Mouse (Mus musculus): ENCODE measurements around the gene Pex7. TPM values are rescaled to one million over a fixed set of nuclear protein-coding genes. Genes with fewer than 3 reads are reported as not detected.

Gene Pex7
- polyA plus RNA-seq, 1 experiment from 2014 or later = 35.9 TPM

DNA sequence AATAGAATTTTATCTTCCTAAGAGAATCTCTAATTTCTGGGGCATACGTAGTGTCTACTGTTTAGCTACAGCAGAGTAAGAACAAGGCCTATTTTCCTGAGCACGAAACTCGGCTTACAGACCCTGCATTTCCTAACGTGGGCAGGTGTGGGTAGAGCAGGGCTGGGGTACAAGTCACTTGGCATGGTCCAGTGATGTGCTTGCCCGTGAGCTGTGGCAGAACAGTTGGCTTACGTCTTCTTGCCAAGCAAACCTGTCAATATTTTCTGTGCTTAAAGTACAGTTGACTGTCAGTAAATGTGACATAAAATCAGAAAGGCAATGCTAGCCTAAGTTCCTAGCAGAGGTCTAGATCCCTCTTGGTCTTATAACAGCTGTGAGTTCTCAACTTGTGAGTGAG, 39.2 kb upstream of the Pex7 start:
- no peaks in the 10 kb centered on the region for H3K36me3 ChIP-seq (ENCODE audit: control insufficient read depth, insufficient read depth, low read length)
- no peak overlapping the region for H3K27ac ChIP-seq (ENCODE audit: low read depth, low read length)
- H3K9me3 ChIP-seq (ENCODE audit: control insufficient read depth, low read length) = no peaks in the 10 kb centered on the region
- H3K27me3 ChIP-seq (replicated peaks; ENCODE audit: control insufficient read depth, insufficient read depth, low read length) = no peaks in the 10 kb centered on the region
- H3K4me3 ChIP-seq (ENCODE audit: low read length) = no peak overlapping the region
- 87% methylated on average over 6 of the region's 6 CpGs for WGBS
- H3K4me1 ChIP-seq (ENCODE audit: control insufficient read depth, insufficient read depth, low read depth, low read length) = no peaks in the 10 kb centered on the region
- ATAC-seq = no peak
- H3K4me2 ChIP-seq (ENCODE audit: low read length) = no peak overlapping the region
- H3K9ac ChIP-seq (ENCODE audit: low read depth, low read length) = no peak overlapping the region

DNA sequence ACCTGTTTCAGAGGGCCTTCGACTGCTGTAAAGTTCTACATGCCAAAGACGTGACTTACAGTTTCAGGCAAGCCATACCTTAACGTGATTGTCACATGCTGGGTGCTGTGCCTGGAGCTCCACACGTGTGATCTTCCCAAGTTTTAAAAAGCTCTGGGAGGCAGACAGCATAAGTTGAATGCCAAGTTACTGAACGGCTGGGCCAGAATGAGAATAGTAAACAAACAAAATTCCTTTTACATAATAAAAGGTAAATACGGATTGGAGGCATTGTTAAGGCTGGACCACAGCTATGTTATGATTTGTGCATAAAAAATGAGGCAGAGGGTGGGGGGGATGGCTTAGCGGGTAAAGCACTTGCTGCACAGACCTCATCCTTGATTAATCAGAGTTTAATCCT, 38.2 kb upstream of the Pex7 start:
- Histone ChIP-seq H3K4me2 (ENCODE audit: low read length) (no peak overlapping the region), H3K9me3 (ENCODE audit: control insufficient read depth, low read length) (no peaks in the 10 kb centered on the region)
- 75% methylated on average over 7 of the region's 7 CpGs for WGBS

DNA sequence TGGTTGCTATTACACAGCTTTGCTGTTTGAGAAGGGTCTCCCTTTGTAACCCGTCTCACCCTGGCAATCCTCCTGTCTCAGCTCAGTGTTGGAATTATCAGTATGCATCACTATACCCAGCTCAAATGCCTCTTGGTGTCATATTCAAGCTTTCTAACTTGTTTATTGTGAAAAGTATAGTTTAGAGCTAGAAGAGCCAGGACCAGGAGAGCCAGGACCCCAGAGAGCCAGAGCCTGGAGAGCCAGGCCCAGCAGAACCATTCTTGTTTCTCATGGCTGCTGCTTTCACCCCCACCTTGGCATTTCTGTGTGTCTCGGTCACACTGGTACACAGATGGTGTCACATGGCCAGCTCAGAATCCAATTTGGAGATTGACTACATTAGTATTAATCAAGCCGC, 35.1 kb upstream of the Pex7 start:
- Histone ChIP-seq H3K4me3 (ENCODE audit: low read length) (no peak overlapping the region), H3K9me3 (ENCODE audit: control insufficient read depth, low read length) (no peaks in the 10 kb centered on the region), H3K4me2 (ENCODE audit: low read length) (no peak overlapping the region), H3K9ac (ENCODE audit: low read depth, low read length) (no peak overlapping the region), H3K27me3 (replicated peaks; ENCODE audit: control insufficient read depth, insufficient read depth, low read length) (0 out of 2 replicates have a peak, but pooled peaks cover 2% of the 10 kb centered on the region), H3K27ac (ENCODE audit: low read depth, low read length) (no peak overlapping the region), H3K36me3 (ENCODE audit: control insufficient read depth, insufficient read depth, low read length) (no peaks in the 10 kb centered on the region), H3K4me1 (ENCODE audit: control insufficient read depth, insufficient read depth, low read depth, low read length) (no peaks in the 10 kb centered on the region)
- no peak for ATAC-seq
- WGBS = 96% methylated on average over 3 of the region's 3 CpGs

More for the DNA sequence above, 38.2 kb upstream of the Pex7 start:
- ATAC-seq = no peak
- no peak overlapping the region for H3K4me3 ChIP-seq (ENCODE audit: low read length)
- no peaks in the 10 kb centered on the region for H3K27me3 ChIP-seq (replicated peaks; ENCODE audit: control insufficient read depth, insufficient read depth, low read length)
- H3K27ac ChIP-seq (ENCODE audit: low read depth, low read length) = no peak overlapping the region
- H3K9ac ChIP-seq (ENCODE audit: low read depth, low read length) = no peak overlapping the region
- H3K4me1 ChIP-seq (ENCODE audit: control insufficient read depth, insufficient read depth, low read depth, low read length) = no peaks in the 10 kb centered on the region
- no peaks in the 10 kb centered on the region for H3K36me3 ChIP-seq (ENCODE audit: control insufficient read depth, insufficient read depth, low read length)

DNA sequence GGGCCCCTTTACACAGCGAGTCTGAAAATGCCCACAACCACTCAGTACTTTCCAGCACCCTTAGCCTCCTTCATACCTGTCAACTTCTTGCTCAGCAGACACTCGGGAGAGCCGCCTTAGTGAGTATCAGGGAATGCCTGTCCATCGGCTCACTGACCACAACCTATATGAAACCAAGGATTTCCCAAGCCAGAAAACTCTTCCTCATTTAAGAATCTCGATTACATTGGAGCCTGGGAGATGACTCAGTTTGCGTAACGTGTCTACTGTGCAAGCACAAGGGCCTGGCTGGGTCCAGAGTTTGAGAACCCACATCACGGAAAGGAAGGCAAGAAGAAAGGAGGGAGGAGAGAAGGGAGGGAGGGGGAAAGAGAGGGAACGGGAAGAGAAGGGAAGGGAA, 34.4 kb upstream of the Pex7 start:
- Histone ChIP-seq H3K27ac (ENCODE audit: low read depth, low read length) (no peak overlapping the region), H3K9ac (ENCODE audit: low read depth, low read length) (no peak overlapping the region), H3K4me3 (ENCODE audit: low read length) (no peak overlapping the region), H3K9me3 (ENCODE audit: control insufficient read depth, low read length) (no peaks in the 10 kb centered on the region), H3K36me3 (ENCODE audit: control insufficient read depth, insufficient read depth, low read length) (no peaks in the 10 kb centered on the region), H3K27me3 (replicated peaks; ENCODE audit: control insufficient read depth, insufficient read depth, low read length) (0 out of 2 replicates have a peak, but pooled peaks cover 2% of the 10 kb centered on the region), H3K4me1 (ENCODE audit: control insufficient read depth, insufficient read depth, low read depth, low read length) (no peaks in the 10 kb centered on the region), H3K4me2 (ENCODE audit: low read length) (no peak overlapping the region)
- no peak for ATAC-seq
- 86% methylated on average over 9 of the region's 9 CpGs for WGBS

DNA sequence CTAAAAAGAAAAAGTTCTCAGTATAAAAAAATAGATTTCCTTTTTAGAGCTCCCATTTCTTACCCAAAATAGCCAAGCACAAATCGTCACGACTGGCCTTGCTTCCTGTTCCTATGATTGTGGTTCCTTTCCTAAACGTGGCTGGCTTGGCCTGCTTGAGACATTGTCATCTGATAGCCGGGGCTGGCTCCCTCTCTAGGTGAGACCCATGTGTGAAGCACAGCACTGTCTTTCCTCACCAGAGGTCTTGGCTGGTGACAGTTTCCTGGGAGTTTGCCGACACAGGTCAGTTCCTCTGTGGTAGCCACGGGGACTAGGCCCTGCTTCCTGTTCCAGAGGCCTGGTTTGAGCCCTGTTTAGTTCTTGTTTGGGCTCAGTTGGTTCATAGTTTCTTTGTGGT, 33.6 kb upstream of the Pex7 start:
- H3K4me3 ChIP-seq (ENCODE audit: low read length) = no peak overlapping the region
- H3K9ac ChIP-seq (ENCODE audit: low read depth, low read length) = no peak overlapping the region
- no peak for ATAC-seq
- H3K4me1 ChIP-seq (ENCODE audit: control insufficient read depth, insufficient read depth, low read depth, low read length) = no peaks in the 10 kb centered on the region
- H3K27ac ChIP-seq (ENCODE audit: low read depth, low read length) = no peak overlapping the region
- H3K27me3 ChIP-seq (replicated peaks; ENCODE audit: control insufficient read depth, insufficient read depth, low read length) = 0 out of 2 replicates have a peak, but pooled peaks cover 2% of the 10 kb centered on the region
- no peaks in the 10 kb centered on the region for H3K36me3 ChIP-seq (ENCODE audit: control insufficient read depth, insufficient read depth, low read length)
- 72% methylated on average over 6 of the region's 6 CpGs for WGBS
- H3K9me3 ChIP-seq (ENCODE audit: control insufficient read depth, low read length) = no peaks in the 10 kb centered on the region
- H3K4me2 ChIP-seq (ENCODE audit: low read length) = no peak overlapping the region

DNA sequence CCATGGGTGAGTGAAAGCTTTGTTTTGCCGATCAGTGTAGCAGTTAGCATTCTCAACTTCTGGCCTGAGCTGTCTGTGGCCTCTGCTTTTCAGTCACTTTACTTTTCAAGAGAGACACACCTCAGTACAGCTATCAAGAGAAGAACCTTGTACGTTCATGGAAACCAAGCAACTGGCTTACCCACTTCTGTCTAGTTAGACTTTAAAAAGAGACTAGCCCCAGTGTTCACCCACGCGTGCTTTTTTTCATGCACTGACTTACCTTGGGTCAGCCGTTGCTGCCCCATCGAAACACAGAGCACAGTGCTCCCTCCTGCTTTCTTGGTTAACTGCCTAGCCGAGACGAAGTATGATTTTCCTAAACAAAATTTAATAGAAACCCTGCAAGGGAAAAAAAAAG, 33.1 kb upstream of the Pex7 start:
- Histone ChIP-seq H3K4me1 (ENCODE audit: control insufficient read depth, insufficient read depth, low read depth, low read length) (no peaks in the 10 kb centered on the region), H3K36me3 (ENCODE audit: control insufficient read depth, insufficient read depth, low read length) (no peaks in the 10 kb centered on the region), H3K9me3 (ENCODE audit: control insufficient read depth, low read length) (no peaks in the 10 kb centered on the region), H3K27ac (ENCODE audit: low read depth, low read length) (no peak overlapping the region), H3K4me2 (ENCODE audit: low read length) (no peak overlapping the region), H3K4me3 (ENCODE audit: low read length) (no peak overlapping the region), H3K9ac (ENCODE audit: low read depth, low read length) (no peak overlapping the region), H3K27me3 (replicated peaks; ENCODE audit: control insufficient read depth, insufficient read depth, low read length) (0 out of 2 replicates have a peak, but pooled peaks cover 2% of the 10 kb centered on the region)
- 85% methylated on average over 8 of the region's 8 CpGs for WGBS
- ATAC-seq = no peak

DNA sequence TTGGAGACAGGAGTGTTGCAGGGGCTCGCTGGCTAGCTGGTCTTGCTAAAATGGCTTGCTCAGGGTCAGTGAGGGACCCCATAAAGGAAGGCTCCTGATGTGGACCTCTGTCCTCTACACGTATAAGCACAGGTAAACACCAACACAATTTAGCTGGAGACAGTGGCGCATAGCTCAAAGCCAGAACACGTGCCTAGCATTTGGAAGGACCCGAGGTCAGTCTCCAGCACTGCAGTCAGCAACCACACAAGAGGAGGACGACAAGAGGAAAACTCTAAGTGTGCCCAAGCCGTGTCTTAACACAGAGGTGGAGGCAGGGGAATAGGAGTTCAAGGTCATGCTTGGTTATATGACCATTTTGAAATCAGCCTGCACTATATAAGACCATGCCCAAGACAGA, 32.6 kb upstream of the Pex7 start:
- Histone ChIP-seq H3K36me3 (ENCODE audit: control insufficient read depth, insufficient read depth, low read length) (no peaks in the 10 kb centered on the region), H3K9ac (ENCODE audit: low read depth, low read length) (no peak overlapping the region), H3K9me3 (ENCODE audit: control insufficient read depth, low read length) (no peaks in the 10 kb centered on the region), H3K4me2 (ENCODE audit: low read length) (no peak overlapping the region), H3K4me1 (ENCODE audit: control insufficient read depth, insufficient read depth, low read depth, low read length) (peaks cover 3% of the 10 kb centered on the region; the same call in 1 of the 2 replicates), H3K4me3 (ENCODE audit: low read length) (no peak overlapping the region), H3K27me3 (replicated peaks; ENCODE audit: control insufficient read depth, insufficient read depth, low read length) (0 out of 2 replicates have a peak, but pooled peaks cover 2% of the 10 kb centered on the region), H3K27ac (ENCODE audit: low read depth, low read length) (no peak overlapping the region)
- 89% methylated on average over 7 of the region's 7 CpGs for WGBS
- ATAC-seq = no peak

DNA sequence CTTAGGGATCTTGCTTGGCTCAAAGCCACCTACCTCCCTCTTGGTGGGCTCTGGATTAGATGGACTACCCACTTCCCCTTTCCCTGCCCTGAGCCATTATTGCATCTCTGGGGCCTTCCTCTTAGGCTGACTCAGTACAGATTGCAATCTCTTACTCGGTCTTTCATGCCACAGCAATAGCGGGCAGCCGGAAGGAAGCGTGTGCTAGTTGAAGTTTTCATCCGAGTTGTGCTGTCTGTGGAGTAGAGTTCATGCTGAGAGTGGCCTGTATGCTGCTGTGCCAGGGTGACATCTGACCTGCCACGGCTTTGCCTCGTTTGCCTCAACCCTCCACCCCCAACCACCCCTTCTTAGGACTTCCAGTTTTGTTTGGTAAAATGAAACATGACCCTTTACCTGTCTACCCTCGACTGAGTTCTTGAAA, 31.8 kb upstream of the Pex7 start:
- H3K36me3 ChIP-seq (ENCODE audit: control insufficient read depth, insufficient read depth, low read length) = no peaks in the 10 kb centered on the region
- 0 out of 2 replicates have a peak, but pooled peaks cover 2% of the 10 kb centered on the region for H3K27me3 ChIP-seq (replicated peaks; ENCODE audit: control insufficient read depth, insufficient read depth, low read length)
- H3K27ac ChIP-seq (ENCODE audit: low read depth, low read length) = no peak overlapping the region
- H3K4me1 ChIP-seq (ENCODE audit: control insufficient read depth, insufficient read depth, low read depth, low read length) = peaks cover 4% of the 10 kb centered on the region; the same call in 1 of the 2 replicates
- no peak for ATAC-seq
- no peak overlapping the region for H3K4me2 ChIP-seq (ENCODE audit: low read length)
- WGBS = 54% methylated on average over 8 of the region's 8 CpGs
- no peaks in the 10 kb centered on the region for H3K9me3 ChIP-seq (ENCODE audit: control insufficient read depth, low read length)
- H3K9ac ChIP-seq (ENCODE audit: low read depth, low read length) = no peak overlapping the region
- no peak overlapping the region for H3K4me3 ChIP-seq (ENCODE audit: low read length)

DNA sequence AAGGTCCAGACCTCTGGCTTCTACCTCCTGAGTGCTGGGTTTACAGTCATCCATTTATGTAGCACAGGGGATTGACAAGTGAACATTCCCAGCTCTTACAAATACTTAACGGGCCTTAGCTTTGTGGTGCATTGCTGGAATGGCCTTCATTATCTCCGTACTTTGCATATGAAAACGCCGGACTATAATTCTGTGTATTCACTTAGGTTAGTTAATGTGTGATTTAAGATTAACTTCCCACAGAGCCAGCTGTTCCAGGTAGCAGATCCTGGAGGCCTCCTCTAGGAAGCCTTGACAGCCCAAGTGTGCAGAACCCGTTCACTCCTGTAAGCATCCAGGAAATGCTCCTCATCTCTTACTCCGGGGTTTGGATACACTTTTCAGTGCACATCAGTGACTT, 31.2 kb upstream of the Pex7 start:
- Histone ChIP-seq H3K4me3 (ENCODE audit: low read length) (no peak overlapping the region), H3K9me3 (ENCODE audit: control insufficient read depth, low read length) (no peaks in the 10 kb centered on the region), H3K9ac (ENCODE audit: low read depth, low read length) (no peak overlapping the region), H3K27ac (ENCODE audit: low read depth, low read length) (no peak overlapping the region), H3K4me1 (ENCODE audit: control insufficient read depth, insufficient read depth, low read depth, low read length) (peaks cover 4% of the 10 kb centered on the region; the same call in 1 of the 2 replicates), H3K4me2 (ENCODE audit: low read length) (no peak overlapping the region), H3K27me3 (replicated peaks; ENCODE audit: control insufficient read depth, insufficient read depth, low read length) (0 out of 2 replicates have a peak, but pooled peaks cover 2% of the 10 kb centered on the region), H3K36me3 (ENCODE audit: control insufficient read depth, insufficient read depth, low read length) (no peaks in the 10 kb centered on the region)
- WGBS = 81% methylated on average over 6 of the region's 6 CpGs
- no peak for ATAC-seq

Measured in hindbrain, embryonic 16.5 days (tissue).